Mouse (Mus musculus): ENCODE results near the gene Cnnm4.

Cnnm4 gene

DNA sequence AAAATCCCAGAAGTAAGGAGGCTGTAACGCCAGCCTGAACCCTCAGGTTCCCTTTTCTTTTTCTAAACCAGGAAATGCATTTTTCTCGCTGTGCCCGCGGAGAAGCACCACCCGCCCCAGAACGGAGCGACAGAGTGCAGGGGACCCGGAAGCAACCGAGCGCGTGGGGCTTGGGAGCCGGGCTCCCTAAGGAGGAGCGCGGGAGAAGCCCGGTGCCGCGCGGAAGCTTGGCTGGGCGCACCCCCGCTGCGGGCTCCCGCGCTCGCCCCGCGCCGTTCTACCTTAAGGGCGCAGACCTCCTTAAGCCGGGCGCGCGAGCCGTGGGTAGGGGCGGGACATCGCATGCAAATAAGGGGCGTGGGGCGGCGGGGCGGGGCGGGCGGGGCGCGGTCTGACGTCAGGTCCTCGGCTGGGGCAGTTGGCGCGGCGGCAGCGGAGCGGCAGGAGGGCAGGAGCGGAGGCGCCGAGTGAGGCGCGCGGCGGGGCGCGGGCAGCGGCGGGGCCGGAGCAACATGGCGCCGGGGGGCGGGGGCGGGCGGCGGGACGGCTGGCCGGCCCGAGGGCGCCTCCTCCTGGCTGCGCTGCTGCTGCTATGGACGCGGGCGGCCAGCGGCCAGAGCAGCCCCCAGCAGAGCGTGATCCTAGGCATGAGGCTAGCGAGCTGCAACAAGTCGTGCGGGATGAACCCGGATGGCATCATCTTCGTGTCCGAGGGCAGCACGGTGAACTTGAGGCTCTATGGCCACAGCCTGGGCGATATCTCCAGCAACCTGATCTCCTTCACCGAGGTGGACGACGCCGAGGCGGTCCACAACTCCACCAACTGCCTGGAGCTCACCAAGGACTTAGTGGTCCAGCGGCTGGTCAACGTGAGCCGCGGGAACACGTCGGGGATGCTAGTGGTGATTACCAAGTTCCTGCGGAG, at the start of gene Cnnm4:
Gene Cnnm4, plus strand, starts transcription at position 440 of the 925 bp plus-strand sequence.
- DNase-seq: peak; percentile 89

DNA sequence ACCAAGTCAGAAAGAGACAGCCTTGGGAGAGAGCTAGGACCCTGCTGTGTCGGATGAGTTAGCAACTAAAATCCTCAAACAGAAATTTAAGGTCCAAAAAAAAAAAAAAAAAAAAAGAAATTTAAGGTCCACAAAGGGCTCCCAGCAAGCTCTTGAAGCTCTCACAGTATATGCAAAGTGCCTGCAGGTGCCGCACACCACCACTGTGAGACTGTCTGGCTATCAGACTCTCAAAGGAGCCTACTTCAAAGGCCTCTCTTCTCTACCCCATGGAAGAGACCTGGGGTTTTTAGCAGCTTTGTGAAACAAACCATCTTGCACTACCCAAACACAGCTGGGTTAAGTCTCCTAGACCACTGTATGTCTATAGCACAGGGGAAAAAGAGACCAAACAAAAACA, 41.9 kb upstream of the Cnnm4 start:
- DNase-seq: no peak

DNA sequence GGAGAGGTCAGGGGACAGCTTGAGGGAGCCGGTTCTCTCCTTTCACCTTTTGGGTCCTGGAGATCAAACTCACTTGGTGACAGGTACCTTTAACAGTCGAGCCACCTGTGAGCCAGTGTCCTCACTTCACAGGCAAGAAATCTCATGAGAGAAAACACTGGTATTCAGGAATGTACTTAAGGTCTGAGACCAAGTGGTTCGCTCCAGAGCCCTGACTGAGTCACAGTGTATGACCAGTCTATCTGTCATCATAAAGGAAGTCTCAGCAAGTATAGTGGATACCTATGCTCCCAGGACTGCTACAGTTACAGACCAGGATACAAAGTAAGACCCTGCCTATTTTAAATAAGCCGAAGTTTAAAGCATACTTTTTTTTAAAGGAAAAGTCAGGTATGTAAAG, 38.4 kb upstream of the Cnnm4 start:
- no peak for DNase-seq

DNA sequence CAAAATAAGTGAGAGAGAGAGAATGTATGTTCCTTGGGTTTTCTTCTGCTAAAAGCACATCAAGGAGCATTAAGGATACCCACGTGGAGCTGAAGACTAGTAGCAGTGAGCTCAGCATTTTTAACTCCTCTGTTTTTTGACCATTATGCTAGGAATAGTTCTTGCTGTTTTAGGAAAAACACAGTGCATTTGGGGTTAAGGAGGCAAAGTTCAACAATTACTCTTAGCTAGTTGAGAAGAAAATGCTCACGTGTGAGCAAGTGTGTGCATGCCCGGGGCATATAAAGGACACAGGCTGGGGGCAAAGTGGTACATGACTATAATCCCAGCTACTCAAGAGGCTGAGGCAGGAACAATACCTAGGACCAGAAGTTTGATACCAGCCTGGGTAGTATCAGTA, 37.8 kb upstream of the Cnnm4 start:
- DNase-seq: no peak

DNA sequence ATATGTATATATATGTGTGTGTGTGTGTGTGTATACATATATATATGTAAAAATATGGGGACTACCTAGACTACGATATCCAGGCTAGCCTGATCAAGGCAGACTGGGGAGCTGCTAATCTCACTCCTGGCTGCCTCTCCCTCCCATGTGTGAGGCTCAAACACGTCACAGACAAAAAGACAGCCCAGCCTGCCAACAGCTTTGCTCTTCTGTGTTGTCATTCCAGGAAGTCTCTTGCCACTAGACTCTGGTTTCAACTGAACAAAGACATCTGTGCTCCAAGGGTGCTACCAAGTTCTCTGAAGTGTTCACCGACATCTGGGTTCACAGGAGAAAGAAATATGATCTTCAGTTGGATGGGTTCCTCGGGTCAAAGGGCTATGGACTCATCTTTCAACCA, 36.3 kb upstream of the Cnnm4 start:
- no peak for DNase-seq

DNA sequence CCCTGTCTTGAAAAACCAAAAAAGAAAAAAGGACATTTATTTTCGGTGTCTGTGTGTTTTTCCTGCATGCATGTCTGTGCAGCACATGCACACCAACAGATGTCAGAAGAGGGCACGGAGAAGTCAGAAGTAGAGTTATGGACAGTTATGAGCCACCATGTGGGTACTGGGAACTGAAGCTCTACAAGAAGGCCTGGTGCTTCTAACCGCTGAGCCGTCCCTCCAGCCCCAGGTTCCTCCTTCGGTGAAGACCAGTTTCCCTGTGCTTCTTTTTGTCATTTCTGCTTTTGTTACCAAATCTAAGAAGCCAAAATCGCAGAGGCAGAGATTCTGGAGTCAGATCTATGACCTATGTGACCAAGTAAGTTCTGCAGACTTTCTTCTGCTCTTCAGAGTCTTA, 34.9 kb upstream of the Cnnm4 start:
- DNase-seq: no peak

DNA sequence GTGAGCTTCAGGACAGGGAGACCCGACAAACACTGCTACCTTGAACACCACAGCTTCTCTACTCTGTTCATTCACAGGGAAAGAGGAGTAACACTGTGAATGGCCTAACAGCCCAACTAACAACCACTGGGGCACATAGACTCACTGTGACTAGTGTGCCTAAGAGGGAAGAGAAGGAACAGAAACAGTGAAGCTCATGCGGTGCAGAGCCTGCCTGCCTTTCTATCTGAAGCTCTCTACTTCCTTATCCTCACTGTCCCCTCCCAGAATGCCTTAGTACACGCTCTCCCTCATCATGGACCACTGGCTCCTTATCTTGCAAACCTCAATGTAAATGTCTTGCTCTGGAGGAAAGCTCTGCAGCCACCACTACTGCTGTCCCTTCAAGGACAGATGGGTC, 34.2 kb upstream of the Cnnm4 start:
- DNase-seq: no peak

DNA sequence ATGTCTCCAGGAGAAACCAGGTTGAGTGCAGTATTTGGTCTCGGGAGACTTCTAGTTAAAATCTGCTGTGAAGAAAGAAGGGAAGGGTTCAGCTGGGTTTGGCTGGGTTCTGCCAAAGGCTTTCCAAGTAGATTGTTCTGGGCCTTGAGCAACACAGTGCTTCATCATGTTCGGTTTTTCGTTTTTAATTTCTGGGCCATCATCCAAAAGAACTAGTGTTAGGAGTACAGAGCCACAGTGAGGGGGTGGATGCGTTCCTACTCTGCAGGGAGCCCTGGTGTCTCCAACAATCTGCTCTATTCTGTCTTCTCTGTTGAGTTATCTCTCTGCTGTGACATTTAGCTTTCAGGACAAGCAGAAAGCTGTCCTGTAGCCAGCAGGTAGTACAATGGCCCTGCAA, 30.3 kb upstream of the Cnnm4 start:
- DNase-seq: no peak

DNA sequence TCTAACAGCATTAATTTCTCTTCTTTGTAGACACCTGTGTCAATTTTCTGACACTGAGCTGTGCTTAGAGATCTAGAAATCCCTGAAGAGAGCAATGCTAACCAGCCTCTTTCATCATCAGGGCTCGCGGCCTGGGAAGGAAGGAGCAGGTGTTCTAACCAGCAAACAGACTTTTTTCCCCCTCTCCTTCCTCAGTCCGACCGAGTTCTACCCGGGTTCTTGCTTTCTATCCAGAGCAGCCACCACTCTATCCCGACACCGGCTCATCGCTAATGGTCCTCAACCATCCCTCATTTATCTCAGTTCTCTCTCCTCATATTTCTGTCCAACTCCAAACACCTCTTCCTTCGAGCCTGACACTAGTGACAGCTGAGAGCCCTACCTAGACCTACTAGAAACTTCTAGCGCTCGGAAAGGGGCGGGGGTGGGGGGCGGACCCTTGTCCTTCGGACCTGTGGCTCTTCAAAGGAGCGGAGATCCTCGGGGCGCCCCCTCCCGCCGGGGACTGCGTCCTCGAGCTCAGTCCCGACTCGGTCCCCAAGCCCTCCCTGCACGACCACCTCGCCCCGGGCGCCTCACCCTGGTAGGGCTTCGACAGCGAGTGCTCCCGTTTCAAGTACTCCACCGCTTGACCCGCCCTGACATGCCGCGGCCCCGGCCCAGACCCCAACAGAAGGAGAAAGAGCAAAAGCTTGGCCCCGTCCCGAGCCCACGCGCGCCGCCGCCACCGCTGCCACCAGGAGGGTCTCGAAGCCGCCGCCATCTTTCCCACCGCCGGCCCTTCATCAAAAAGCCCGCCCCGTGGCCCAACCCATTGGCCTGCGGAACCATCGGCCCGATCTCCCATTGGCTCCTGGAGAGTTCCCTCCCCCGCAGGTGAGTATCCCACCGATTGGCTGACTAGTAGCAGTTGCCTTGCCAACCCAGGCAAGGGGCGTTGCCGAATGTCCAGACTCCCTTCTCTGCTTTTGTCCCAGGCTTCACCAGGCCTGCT, 26.7 kb upstream of the Cnnm4 start, which contains the start of gene Lman2l:
Gene Lman2l, minus strand, starts transcription at position 801 of the 994 bp plus-strand sequence.
- DNase-seq: peak; percentile 96

DNA sequence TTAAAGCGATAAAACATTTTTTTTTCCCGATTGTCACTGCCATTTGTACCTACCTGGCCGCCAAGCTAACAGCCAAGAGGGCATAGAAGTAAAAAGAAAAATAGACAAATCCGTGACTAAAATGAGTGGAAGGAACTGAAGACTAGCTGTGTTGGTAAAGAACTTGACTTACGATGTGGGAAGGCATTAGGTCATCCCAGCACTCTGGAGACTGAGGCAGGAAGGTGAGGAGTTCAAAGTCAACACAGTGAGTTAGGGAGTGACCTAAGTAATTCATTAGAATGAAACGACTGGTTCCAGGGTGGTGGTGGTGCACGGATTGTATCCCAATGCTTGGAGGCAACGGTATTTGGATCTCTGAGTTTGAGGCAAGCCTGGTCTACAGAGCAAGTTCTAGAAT, 25.9 kb upstream of the Cnnm4 start:
- no peak for DNase-seq

DNA sequence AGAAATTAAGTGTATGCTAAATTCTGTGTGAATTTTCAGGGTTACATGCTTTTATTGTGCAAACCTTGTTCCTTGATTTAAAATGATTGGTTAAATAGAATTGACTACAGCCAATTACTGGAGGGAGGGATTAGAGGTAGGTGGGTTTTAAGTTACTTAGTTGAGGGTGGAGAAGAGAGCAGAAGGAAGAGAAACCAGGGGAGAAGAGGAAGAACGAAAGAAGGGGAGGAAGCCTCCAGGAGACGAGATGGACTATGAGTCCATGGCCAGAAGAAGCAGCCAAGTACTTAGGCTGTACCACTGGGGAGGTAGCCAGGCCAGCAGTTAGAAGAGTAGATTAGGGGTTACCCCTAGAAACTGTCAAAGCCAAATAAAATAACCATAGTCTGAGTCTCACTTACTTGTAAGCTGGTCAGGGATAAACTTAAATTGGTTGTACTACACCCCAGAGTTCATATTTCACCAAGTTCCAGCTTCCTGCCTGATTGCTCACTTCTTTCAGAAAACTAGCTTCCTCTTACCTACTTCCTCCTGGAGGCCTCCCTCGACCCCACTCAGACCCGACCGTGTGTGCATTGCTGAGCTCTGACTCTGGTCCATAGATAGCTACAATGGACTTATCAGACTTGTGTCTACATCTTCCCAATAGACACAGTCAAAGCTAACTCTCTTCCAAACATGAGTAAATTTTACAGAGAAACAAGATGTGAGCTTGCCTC, 25.2 kb upstream of the Cnnm4 start:
- no peak for DNase-seq

DNA sequence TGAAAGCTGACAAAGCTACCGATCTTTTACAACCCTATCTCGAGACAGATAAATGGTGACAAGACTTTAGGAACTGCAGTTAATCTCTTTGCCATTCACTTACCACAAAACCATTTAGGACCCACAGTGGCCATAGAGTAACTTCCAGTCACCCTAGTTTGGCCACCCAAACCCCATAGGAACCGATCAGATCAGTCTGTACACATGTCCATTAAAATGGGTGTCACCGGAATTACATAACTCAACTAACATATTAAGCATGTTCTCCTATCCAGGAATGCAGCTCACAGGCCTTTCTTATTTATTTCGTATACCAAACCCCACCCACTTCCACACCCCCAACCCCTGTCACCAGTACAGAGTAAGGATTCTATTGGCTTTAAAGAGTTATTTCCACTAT, 24.6 kb upstream of the Cnnm4 start:
- DNase-seq: no peak

DNA sequence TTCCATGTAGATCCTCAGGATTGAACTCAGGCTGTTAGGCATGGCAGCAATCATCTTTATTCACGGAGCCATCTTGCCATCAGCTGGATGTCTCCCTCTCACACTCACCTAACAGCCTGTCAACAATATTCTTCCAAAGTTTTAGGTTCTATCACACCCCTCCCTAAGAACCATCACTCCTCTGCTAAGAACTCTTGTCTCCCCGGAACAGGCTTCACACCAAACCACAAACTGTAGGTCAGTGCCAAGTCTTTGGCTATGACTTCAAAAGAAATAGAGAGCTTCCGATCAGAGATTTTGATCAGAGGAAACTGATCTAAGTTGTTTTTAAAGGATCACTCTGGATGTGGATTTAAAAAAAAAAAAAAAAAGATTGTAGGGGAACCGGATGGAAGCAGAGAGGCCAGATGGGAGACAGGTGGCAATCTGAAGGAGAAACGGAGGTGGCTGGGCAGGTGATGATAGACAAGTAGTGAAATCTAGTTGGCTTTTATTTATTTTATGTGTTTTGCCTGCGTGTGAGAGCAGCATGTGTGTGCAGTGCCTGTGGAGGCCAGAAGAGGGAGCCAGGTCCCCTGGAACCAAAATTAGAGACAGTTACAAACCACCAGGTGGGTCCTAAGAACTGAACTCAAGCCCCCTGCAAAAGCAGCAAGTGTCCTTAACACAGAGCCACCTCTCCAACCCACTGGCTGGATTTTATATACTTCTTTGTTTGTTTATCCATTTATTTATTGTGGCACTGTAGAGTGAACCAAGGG, 17.2 kb upstream of the Cnnm4 start:
- no peak for DNase-seq

DNA sequence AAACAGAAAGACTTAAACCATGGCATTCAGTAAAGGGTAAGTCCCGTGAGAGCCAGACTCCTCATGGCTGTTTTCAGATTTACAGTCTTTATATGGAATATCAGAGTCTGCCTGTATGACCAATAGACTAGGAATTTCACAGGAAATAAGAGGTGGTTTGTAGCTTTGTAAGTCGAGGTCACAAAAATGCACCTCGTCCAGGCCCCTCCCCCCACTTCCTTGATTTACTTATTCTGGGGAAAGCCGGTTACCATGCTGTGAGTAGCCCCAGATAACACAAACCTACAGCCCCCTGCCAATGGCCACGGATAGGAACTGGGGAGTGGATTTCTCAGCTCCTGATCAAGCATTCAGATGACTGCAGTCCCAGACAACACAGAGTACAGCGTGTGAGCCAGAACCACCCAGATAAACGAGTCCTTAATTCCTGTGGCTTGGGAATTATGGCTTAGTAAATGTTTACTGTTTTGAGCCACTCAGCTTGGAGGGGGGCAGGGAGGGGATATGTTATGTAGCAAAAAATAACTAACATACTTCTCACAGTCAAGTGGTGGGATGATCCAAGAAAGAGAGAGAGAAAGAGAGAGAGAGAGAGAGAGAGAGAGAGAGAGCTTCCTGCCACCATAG, 13.9 kb upstream of the Cnnm4 start:
- no peak for DNase-seq

DNA sequence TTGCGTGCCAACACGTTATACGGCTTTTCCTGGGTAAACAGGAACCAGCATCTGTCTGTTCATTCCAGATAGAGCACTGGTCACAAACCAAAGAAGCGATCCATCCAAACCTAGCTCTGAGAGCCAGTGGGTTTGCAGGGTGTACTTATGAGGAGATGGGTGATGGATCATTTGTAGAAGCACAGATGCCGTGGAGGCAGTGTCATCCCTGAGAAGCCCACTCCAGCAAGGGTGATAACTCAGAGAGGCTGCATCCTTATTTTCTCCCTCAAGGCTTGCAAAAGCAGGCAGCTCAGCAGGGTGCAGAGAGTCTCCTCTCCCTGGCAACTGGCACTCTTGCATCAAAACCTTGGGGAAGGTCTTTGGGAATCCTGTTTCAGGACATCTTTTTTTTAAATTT, 13.3 kb upstream of the Cnnm4 start:
- no peak for DNase-seq

DNA sequence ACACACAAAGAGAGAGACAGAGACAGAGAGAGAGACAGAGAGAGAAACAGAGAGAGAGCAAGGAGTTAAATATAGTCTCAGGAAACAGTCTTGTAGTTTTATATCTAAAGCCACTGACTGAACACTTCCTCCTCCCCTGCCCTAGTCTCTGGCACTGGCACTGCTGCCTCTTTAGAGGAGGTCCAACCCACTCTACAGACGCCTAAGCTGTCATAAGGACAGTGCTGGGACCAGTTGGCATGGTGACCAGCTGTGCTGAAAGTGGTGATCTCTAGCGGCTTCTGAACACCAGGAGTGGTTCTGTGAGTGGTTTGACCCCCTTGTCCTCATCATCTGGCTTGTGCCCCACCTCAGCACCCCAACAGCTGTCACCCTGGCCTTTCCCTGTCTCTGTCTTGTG, 9.6 kb upstream of the Cnnm4 start:
- no peak for DNase-seq

DNA sequence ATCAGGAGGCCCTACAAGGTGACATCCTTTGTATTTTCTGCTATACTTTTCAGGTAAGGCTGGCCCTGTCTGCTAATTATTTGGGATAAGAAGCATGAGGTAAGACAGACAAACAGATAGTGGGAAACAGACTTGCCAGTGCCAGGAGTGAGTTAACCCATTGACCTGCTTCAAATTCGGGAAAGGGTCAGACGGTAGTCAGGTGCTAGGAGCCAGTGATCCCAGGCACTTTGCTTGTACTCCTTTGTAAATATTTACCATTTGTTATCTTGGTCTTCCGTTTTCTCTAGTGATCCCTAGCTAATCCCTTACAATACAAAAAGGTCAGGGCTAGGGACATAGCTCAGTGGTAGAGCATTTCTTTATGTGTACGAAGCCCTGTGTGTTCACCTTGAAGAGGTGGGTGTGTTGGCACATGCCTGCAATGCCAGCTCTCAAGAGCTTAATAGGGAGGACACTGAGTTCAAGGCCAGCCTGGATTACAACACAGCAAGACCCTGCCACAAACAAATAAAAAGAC, 5.7 kb upstream of the Cnnm4 start:
- no peak for DNase-seq

DNA sequence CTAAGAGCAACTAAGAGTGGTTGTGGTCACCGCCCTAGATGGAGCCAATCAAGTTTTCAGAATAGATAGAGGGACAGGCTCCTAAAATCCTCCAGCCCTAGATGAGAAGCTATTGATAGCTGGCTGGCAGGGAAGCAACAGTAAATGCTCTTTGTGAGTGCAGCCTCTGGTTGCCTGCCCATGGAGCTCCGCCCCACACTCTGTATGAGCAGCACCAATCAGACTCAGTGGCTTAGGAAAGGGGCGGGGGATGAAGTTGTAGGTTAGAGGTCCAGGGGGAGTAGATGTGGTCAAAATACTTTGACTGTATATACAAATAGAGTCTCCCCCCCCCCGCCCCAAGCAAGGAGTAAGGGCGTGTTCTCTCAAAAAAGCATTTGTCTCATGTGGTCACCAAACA, 4.0 kb upstream of the Cnnm4 start:
- DNase-seq: no peak

DNA sequence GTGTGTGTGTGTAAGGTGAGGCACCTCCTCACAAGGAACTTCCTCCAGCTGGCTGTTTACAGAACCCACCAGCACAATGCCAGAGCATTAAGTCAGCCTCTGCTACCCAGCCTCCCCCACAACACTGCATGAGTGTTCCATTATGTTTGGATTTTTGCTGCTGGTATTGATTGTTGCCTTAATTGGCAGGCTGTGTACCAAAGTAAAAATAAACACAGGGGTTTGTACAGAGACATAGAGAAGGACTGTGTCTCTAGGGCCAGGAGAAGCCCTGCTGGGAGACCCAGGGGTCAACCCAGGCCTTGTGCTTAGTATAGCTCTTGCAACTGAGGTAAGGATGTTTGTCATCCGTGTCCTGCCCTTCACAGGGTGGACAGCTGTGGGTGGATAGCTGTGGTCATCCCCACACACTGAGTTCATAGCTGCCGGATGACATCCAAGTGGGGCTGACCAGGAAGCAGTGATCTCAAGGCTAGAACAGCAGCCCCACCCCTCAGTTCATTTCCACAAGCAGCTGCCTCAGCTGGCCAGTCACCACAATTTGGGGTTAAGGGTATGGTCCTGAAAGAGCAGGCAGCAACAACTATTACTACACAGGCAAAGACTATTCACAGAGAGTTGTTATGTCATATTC, 1.5 kb upstream of the Cnnm4 start:
- DNase-seq: no peak

DNA sequence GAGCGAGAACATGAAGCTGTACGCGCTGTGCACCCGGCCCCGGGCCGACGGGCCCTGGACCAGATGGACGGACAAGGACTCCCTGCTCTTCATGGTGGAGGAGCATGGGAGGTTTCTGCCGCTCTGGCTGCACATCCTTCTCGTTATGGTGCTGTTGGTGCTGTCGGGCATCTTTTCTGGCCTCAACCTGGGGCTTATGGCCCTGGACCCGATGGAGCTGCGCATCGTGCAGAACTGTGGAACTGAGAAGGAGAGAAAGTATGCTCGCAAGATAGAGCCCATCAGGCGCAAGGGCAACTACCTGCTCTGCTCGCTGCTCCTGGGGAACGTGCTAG, 653 bp downstream of the Cnnm4 start:
- no peak for DNase-seq

DNA sequence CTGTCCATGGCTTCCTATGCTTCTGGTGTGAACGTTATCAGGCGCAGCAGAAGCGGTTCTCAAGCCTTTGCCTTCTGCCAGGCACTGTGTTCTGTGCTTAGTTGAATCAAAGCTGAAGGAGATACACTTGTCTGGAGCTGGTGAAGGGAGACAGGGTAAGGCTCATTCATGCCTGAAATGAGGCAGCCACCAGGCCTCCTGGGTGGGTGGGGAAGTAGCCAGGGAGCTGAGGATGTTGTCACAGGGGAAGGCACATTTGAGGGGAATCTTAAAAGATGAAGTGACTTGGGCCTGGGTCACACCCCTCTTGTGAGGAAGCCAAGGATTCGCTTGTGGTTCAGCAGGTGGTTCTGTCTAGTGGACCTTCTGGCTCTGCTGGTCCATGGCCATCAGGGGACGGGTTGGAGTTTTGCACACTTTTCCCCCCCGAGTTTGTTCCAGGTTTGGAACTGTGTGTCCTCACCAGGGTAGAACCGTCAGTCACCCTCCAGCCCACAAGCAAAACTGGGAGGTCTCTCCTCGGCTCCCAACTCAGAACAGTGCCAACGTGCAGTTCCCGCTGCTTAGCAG, 1.9 kb downstream of the Cnnm4 start:
- DNase-seq: peak; percentile 19

All from kidney, adult 18-20 months (tissue).